Mouse (Mus musculus) frontal cortex, postnatal 36 days (tissue): ENCODE measurements around the gene Ints2.

Experiments used
- DNase-seq, 2 experiments: peaks; one replicate each; pipeline ENCODE4 v3.0.0; 2022; ENCODE audit warnings: low spot score in 2 of 2

Gene Ints2

GRCm38 (mm10) chr11:86174173-86174572 is 83.2 kb downstream of the Ints2 start:
- DNase-seq, result peak; percentile 30 to 60

- DNase-seq, result no peak
Observed at GRCm38 (mm10) chr11:86170743-86171142, 86.6 kb downstream of the Ints2 start.
